Mouse (Mus musculus): ENCODE results near the gene Bak1.

DNA sequence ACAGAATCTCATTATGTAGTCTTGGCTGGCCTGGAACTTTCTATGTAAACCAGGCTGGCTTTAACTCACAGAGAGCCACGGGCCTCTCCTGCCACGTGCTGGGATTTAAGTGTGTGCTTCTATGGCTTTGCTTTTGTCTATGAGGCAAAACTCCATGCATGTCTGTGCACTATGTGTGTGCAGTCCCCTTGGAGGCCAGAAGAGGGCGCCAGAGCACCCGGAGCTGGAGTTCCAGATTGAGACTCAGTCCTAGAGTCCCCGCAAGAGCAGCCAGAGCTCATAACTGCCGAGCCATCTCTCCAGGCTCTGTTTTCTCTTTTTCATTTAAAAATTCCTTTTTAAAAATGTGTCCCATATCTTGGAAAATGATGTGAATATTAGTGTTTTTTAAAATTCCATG, 49.1 kb upstream of the Bak1 start:
- peak; percentile 49 for TF ChIP-seq CTCF (IDR thresholded peaks at IDR 0.05; ENCODE audit: control insufficient read depth, insufficient read depth, low read length)
- TF ChIP-seq POLR2A (IDR thresholded peaks at IDR 0.05; ENCODE audit: borderline replicate concordance, control insufficient read depth, low read depth, low read length) = no peak
